Mouse (Mus musculus): ENCODE results near the gene Vps4a. TPM values are rescaled to one million over a fixed set of nuclear protein-coding genes. Genes with fewer than 3 reads are reported as not detected.
A peak's percentile ranks its signal among the peaks of the same experiment; 100 is the strongest.

Vps4a gene
- polyA plus RNA-seq, 1 experiment from 2014 or later = 72.1 TPM

GRCm38 (mm10) chr8:107049480-107049879 lies 18.5 kb downstream of the Vps4a start:
- Histone ChIP-seq H3K27me3 (no peaks in the 10 kb centered on the region), H3K4me3 (replicated peaks) (peak overlapping the region; percentile 81), H3K36me3 (peaks cover 77% of the 10 kb centered on the region), H3K27ac (replicated peaks) (peak overlapping the region; percentile 97), H3K4me2 (replicated peaks) (peak overlapping the region; percentile 90), H3K4me1 (peaks cover 20% of the 10 kb centered on the region), H3K9me3 (replicated peaks) (no peaks in the 10 kb centered on the region), H3K9ac (no peak overlapping the region)
- 94% methylated on average over 4 of the region's 4 CpGs for WGBS
- ATAC-seq (ENCODE audit: insufficient number of reproducible peaks, low FRiP score, low TSS enrichment, low read depth) = no peak

GRCm38 (mm10) chr8:107052046-107052445 lies 21.0 kb downstream of the Vps4a start:
- H3K4me1 ChIP-seq = peaks cover 30% of the 10 kb centered on the region
- peaks cover 54% of the 10 kb centered on the region for H3K36me3 ChIP-seq
- H3K27ac ChIP-seq (replicated peaks) = no peak overlapping the region
- no peak for ATAC-seq (ENCODE audit: insufficient number of reproducible peaks, low FRiP score, low TSS enrichment, low read depth)
- WGBS = 97% methylated on average over 8 of the region's 8 CpGs
- no peaks in the 10 kb centered on the region for H3K27me3 ChIP-seq
- no peak overlapping the region for H3K4me2 ChIP-seq (replicated peaks)
- H3K9me3 ChIP-seq (replicated peaks) = no peaks in the 10 kb centered on the region
- H3K9ac ChIP-seq = no peak overlapping the region
- H3K4me3 ChIP-seq (replicated peaks) = no peak overlapping the region

GRCm38 (mm10) chr8:107056076-107056972 lies 25.3 kb downstream of the Vps4a start, which contains the start of the genes Cog8 and Nip7:
Cog8 (minus strand) TSS chr8:107056689.
Nip7 (plus strand) TSS chr8:107056877.
- Histone ChIP-seq H3K36me3 (peaks cover 54% of the 10 kb centered on the region), H3K9me3 (replicated peaks) (no peaks in the 10 kb centered on the region), H3K27ac (replicated peaks) (peak within 1 kb of the TSS; percentile 77), H3K4me1 (peaks cover 23% of the 10 kb centered on the region), H3K4me2 (replicated peaks) (peak within 1 kb of the TSS; percentile 73), H3K27me3 (no peaks in the 10 kb centered on the region), H3K9ac (peak within 1 kb of the TSS; percentile 91), H3K4me3 (replicated peaks) (peak within 1 kb of the TSS; percentile 100)
- under 1% methylated on average over 88 of the region's 88 CpGs for WGBS
- ATAC-seq (ENCODE audit: insufficient number of reproducible peaks, low FRiP score, low TSS enrichment, low read depth) = peak; percentile 94

- peak; percentile 11; the same call in 1 of the 2 replicates for ATAC-seq (ENCODE audit: insufficient number of reproducible peaks, low FRiP score, low TSS enrichment, low read depth)
- H3K4me2 ChIP-seq (replicated peaks) = peak overlapping the region; percentile 73
- no peaks in the 10 kb centered on the region for H3K27me3 ChIP-seq
- H3K9ac ChIP-seq = peak overlapping the region; percentile 57
- no peaks in the 10 kb centered on the region for H3K9me3 ChIP-seq (replicated peaks)
- 3% methylated on average over 33 of the region's 33 CpGs for WGBS
- peaks cover 23% of the 10 kb centered on the region for H3K4me1 ChIP-seq
- peaks cover 49% of the 10 kb centered on the region for H3K36me3 ChIP-seq
- H3K27ac ChIP-seq (replicated peaks) = peak overlapping the region; percentile 40; the same call in 1 of the 2 replicates
- peak overlapping the region; percentile 100 for H3K4me3 ChIP-seq (replicated peaks)
Measured at GRCm38 (mm10) chr8:107056973-107057369, 25.9 kb downstream of the Vps4a start.

- Histone ChIP-seq H3K4me3 (replicated peaks) (no peak overlapping the region), H3K27me3 (no peaks in the 10 kb centered on the region), H3K9ac (no peak overlapping the region), H3K4me2 (replicated peaks) (no peak overlapping the region), H3K4me1 (peaks cover 7% of the 10 kb centered on the region), H3K9me3 (replicated peaks) (no peaks in the 10 kb centered on the region), H3K27ac (replicated peaks) (no peak overlapping the region), H3K36me3 (peaks cover 21% of the 10 kb centered on the region; the same call in 1 of the 2 replicates)
- no peak for ATAC-seq (ENCODE audit: insufficient number of reproducible peaks, low FRiP score, low TSS enrichment, low read depth)
- 84% methylated on average over 1 of the region's 1 CpGs for WGBS
Measured at GRCm38 (mm10) chr8:107062613-107063012, 31.6 kb downstream of the Vps4a start.

GRCm38 (mm10) chr8:107065511-107066496 lies 34.8 kb downstream of the Vps4a start, which contains the start of gene Tmed6:
Tmed6 (minus strand) TSS chr8:107065644.
- no peaks in the 10 kb centered on the region for H3K9me3 ChIP-seq (replicated peaks)
- H3K4me2 ChIP-seq (replicated peaks) = no peak within 1 kb of the TSS
- H3K9ac ChIP-seq = no peak within 1 kb of the TSS
- H3K27me3 ChIP-seq = no peaks in the 10 kb centered on the region
- no peaks in the 10 kb centered on the region; the same call in 1 of the 2 replicates for H3K4me1 ChIP-seq
- no peak within 1 kb of the TSS for H3K27ac ChIP-seq (replicated peaks)
- WGBS = 56% methylated on average over 17 of the region's 17 CpGs
- H3K36me3 ChIP-seq = peaks cover 17% of the 10 kb centered on the region
- ATAC-seq (ENCODE audit: insufficient number of reproducible peaks, low FRiP score, low TSS enrichment, low read depth) = no peak
- no peak within 1 kb of the TSS for H3K4me3 ChIP-seq (replicated peaks)

- Histone ChIP-seq H3K4me3 (replicated peaks) (no peak overlapping the region), H3K4me1 (no peaks in the 10 kb centered on the region; the same call in 1 of the 2 replicates), H3K9ac (no peak overlapping the region), H3K27ac (replicated peaks) (no peak overlapping the region), H3K36me3 (peaks cover 82% of the 10 kb centered on the region), H3K4me2 (replicated peaks) (no peak overlapping the region), H3K27me3 (no peaks in the 10 kb centered on the region), H3K9me3 (replicated peaks) (no peaks in the 10 kb centered on the region)
- ATAC-seq (ENCODE audit: insufficient number of reproducible peaks, low FRiP score, low TSS enrichment, low read depth) = no peak; the same call in 1 of the 2 replicates
- 67% methylated on average over 4 of the region's 4 CpGs for WGBS
Measured at GRCm38 (mm10) chr8:107073706-107074105, 42.7 kb downstream of the Vps4a start.

- no peak for ATAC-seq (ENCODE audit: insufficient number of reproducible peaks, low FRiP score, low TSS enrichment, low read depth)
- 95% methylated on average over 1 of the region's 1 CpGs for WGBS
- Histone ChIP-seq H3K9ac (no peak overlapping the region), H3K4me2 (replicated peaks) (no peak overlapping the region), H3K27me3 (no peaks in the 10 kb centered on the region), H3K4me3 (replicated peaks) (no peak overlapping the region), H3K27ac (replicated peaks) (no peak overlapping the region), H3K9me3 (replicated peaks) (no peaks in the 10 kb centered on the region), H3K36me3 (peaks cover 86% of the 10 kb centered on the region), H3K4me1 (no peaks in the 10 kb centered on the region; the same call in 1 of the 2 replicates)
Measured at GRCm38 (mm10) chr8:107074128-107074527, 43.1 kb downstream of the Vps4a start.

- Histone ChIP-seq H3K4me1 (no peaks in the 10 kb centered on the region; the same call in 1 of the 2 replicates), H3K4me2 (replicated peaks) (no peak overlapping the region), H3K36me3 (peaks cover 88% of the 10 kb centered on the region), H3K9me3 (replicated peaks) (no peaks in the 10 kb centered on the region), H3K27ac (replicated peaks) (no peak overlapping the region), H3K27me3 (no peaks in the 10 kb centered on the region), H3K9ac (no peak overlapping the region), H3K4me3 (replicated peaks) (no peak overlapping the region)
- no peak for ATAC-seq (ENCODE audit: insufficient number of reproducible peaks, low FRiP score, low TSS enrichment, low read depth)
- 82% methylated on average over 7 of the region's 7 CpGs for WGBS
Measured at GRCm38 (mm10) chr8:107076239-107076888, 45.3 kb downstream of the Vps4a start.

- no peak for ATAC-seq (ENCODE audit: insufficient number of reproducible peaks, low FRiP score, low TSS enrichment, low read depth)
Measured at GRCm38 (mm10) chr8:107085358-107085757, 54.3 kb downstream of the Vps4a start.

More at GRCm38 (mm10) chr8:107085358-107085757, 54.3 kb downstream of the Vps4a start:
- H3K9ac ChIP-seq = no peak overlapping the region
- peaks cover 79% of the 10 kb centered on the region for H3K36me3 ChIP-seq
- no peak overlapping the region for H3K4me3 ChIP-seq (replicated peaks)
- H3K9me3 ChIP-seq (replicated peaks) = no peaks in the 10 kb centered on the region
- H3K27ac ChIP-seq (replicated peaks) = no peak overlapping the region
- 97% methylated on average over 17 of the region's 17 CpGs for WGBS
- no peaks in the 10 kb centered on the region for H3K27me3 ChIP-seq
- H3K4me2 ChIP-seq (replicated peaks) = no peak overlapping the region
- H3K4me1 ChIP-seq = no peaks in the 10 kb centered on the region
